Mouse (Mus musculus) frontal cortex, adult 2 months (tissue): Measurements from ENCODE around the gene Abr. TPM values are rescaled to one million over a fixed set of nuclear protein-coding genes. Genes with fewer than 3 reads are reported as not detected.

Experiments
- DNase-seq, 2 experiments: peaks; one replicate each; pipeline ENCODE4 v3.0.0; 2022; ENCODE audit warnings: low spot score in 1 of 2; ENCODE audit errors: extremely low spot score in 1 of 2
- polyA plus RNA-seq: library from polyadenylated mRNA; depleted of rRNA; stranded (reverse); fragments of >200 nt; gene quantifications from 2 replicates; pipeline ENCODE4 v1.2.3, GENCODE M21; 2012

The Abr gene
- polyA plus RNA-seq, 1 experiment: 312 TPM

GRCm38 (mm10) chr11:76524947-76525346 lies 97.2 kb downstream of the Abr start:
- DNase-seq: peak; percentile 53 to 88

- peak; percentile 65 to 82 for DNase-seq
Observed at GRCm38 (mm10) chr11:76523356-76523755, 98.8 kb downstream of the Abr start.

GRCm38 (mm10) chr11:76520889-76521288 lies 101.2 kb downstream of the Abr start:
- DNase-seq: peak in 1 of 2 experiments; percentile 54

GRCm38 (mm10) chr11:76518613-76519012 lies 103.5 kb downstream of the Abr start:
- DNase-seq: no peak

- no peak for DNase-seq
Observed at GRCm38 (mm10) chr11:76518125-76518524, 104.0 kb downstream of the Abr start.

- DNase-seq: no peak
Observed at GRCm38 (mm10) chr11:76516951-76517350, 105.2 kb downstream of the Abr start.

GRCm38 (mm10) chr11:76515123-76515522 lies 107.0 kb downstream of the Abr start:
- DNase-seq: no peak

- DNase-seq: no peak
Observed at GRCm38 (mm10) chr11:76510977-76511376, 111.1 kb downstream of the Abr start.

GRCm38 (mm10) chr11:76509751-76510723 lies 112.1 kb downstream of the Abr start:
- no peak for DNase-seq

GRCm38 (mm10) chr11:76508831-76509595 lies 113.1 kb downstream of the Abr start:
- peak; percentile 73 to 89 for DNase-seq

- DNase-seq: no peak
Observed at GRCm38 (mm10) chr11:76508125-76508524, 114.0 kb downstream of the Abr start.

GRCm38 (mm10) chr11:76507302-76508124 lies 114.6 kb downstream of the Abr start:
- DNase-seq: peak; percentile 76 to 82

- peak; percentile 73 to 92 for DNase-seq
Observed at GRCm38 (mm10) chr11:76506514-76507228, 115.4 kb downstream of the Abr start.

- no peak for DNase-seq
Observed at GRCm38 (mm10) chr11:76505106-76505505, 117.0 kb downstream of the Abr start.

- DNase-seq: no peak
Observed at GRCm38 (mm10) chr11:76504058-76504457, 118.1 kb downstream of the Abr start.

GRCm38 (mm10) chr11:76499987-76500386 lies 122.1 kb downstream of the Abr start:
- no peak for DNase-seq

- no peak for DNase-seq
Observed at GRCm38 (mm10) chr11:76499564-76499963, 122.5 kb downstream of the Abr start.

GRCm38 (mm10) chr11:76497769-76498152 lies 124.4 kb downstream of the Abr start:
- no peak for DNase-seq

- no peak for DNase-seq
Observed at GRCm38 (mm10) chr11:76497066-76497768, 124.9 kb downstream of the Abr start.
